Mouse (Mus musculus): ENCODE measurements around the gene Ndel1. TPM values are rescaled to one million over a fixed set of nuclear protein-coding genes. Genes with fewer than 3 reads are reported as not detected.
"Not testable (repeated sequence)": the region's sequence is repeated elsewhere in the genome, so short reads cannot be mapped to it uniquely, and the experiment has no call there.

Gene Ndel1
- total RNA-seq, 2 experiments from 2014 or later: 26.3 to 54.4 TPM

- peak; percentile 65 for ATAC-seq (replicated peaks; ENCODE audit: low FRiP score, poor library complexity, severe bottlenecking)
Measured at GRCm38 (mm10) chr11:68853611-68854401, 17.9 kb downstream of the Ndel1 start.

GRCm38 (mm10) chr11:68852932-68853409 is 18.7 kb downstream of the Ndel1 start:
- peak; percentile 93 for ATAC-seq (replicated peaks; ENCODE audit: low FRiP score, poor library complexity, severe bottlenecking)

GRCm38 (mm10) chr11:68852486-68852901 is 19.2 kb downstream of the Ndel1 start:
- peak; percentile 80 for ATAC-seq (replicated peaks; ENCODE audit: low FRiP score, poor library complexity, severe bottlenecking)

- 0 out of 2 replicates have a peak, but pooled peaks have one; percentile 1 for ATAC-seq (replicated peaks; ENCODE audit: low FRiP score, poor library complexity, severe bottlenecking)
Measured at GRCm38 (mm10) chr11:68851644-68852485, 19.8 kb downstream of the Ndel1 start.

- ATAC-seq (replicated peaks; ENCODE audit: low FRiP score, poor library complexity, severe bottlenecking): no peak
Measured at GRCm38 (mm10) chr11:68850862-68851261, 20.8 kb downstream of the Ndel1 start.

GRCm38 (mm10) chr11:68839606-68840005 is 32.1 kb downstream of the Ndel1 start:
- ATAC-seq (replicated peaks; ENCODE audit: low FRiP score, poor library complexity, severe bottlenecking): no peak

- no peak for ATAC-seq (replicated peaks; ENCODE audit: low FRiP score, poor library complexity, severe bottlenecking)
Measured at GRCm38 (mm10) chr11:68835034-68835433, 36.6 kb downstream of the Ndel1 start.

- ATAC-seq (replicated peaks; ENCODE audit: low FRiP score, poor library complexity, severe bottlenecking): 0 out of 2 replicates have a peak, but pooled peaks have one; percentile 26
Measured at GRCm38 (mm10) chr11:68833593-68833992, 38.1 kb downstream of the Ndel1 start.

- ATAC-seq (replicated peaks; ENCODE audit: low FRiP score, poor library complexity, severe bottlenecking): peak; percentile 68
Measured at GRCm38 (mm10) chr11:68832793-68833192, 38.9 kb downstream of the Ndel1 start.

GRCm38 (mm10) chr11:68831580-68831979 is 40.1 kb downstream of the Ndel1 start:
- not testable (repeated sequence) for ATAC-seq (replicated peaks; ENCODE audit: low FRiP score, poor library complexity, severe bottlenecking)

- no peak for ATAC-seq (replicated peaks; ENCODE audit: low FRiP score, poor library complexity, severe bottlenecking)
Measured at GRCm38 (mm10) chr11:68826735-68827134, 44.9 kb downstream of the Ndel1 start.

GRCm38 (mm10) chr11:68822326-68822725 is 49.3 kb downstream of the Ndel1 start:
- no peak for ATAC-seq (replicated peaks; ENCODE audit: low FRiP score, poor library complexity, severe bottlenecking)

- no peak for ATAC-seq (replicated peaks; ENCODE audit: low FRiP score, poor library complexity, severe bottlenecking)
Measured at GRCm38 (mm10) chr11:68819226-68819805, 52.3 kb downstream of the Ndel1 start.

GRCm38 (mm10) chr11:68818416-68818815 is 53.2 kb downstream of the Ndel1 start:
- ATAC-seq (replicated peaks; ENCODE audit: low FRiP score, poor library complexity, severe bottlenecking): no peak

GRCm38 (mm10) chr11:68811881-68812577 is 59.6 kb downstream of the Ndel1 start:
- no peak for ATAC-seq (replicated peaks; ENCODE audit: low FRiP score, poor library complexity, severe bottlenecking)

- ATAC-seq (replicated peaks; ENCODE audit: low FRiP score, poor library complexity, severe bottlenecking): peak; percentile 70
Measured at GRCm38 (mm10) chr11:68807787-68808186, 63.9 kb downstream of the Ndel1 start.

GRCm38 (mm10) chr11:68805148-68805547 is 66.5 kb downstream of the Ndel1 start:
- ATAC-seq (replicated peaks; ENCODE audit: low FRiP score, poor library complexity, severe bottlenecking): no peak

GRCm38 (mm10) chr11:68798258-68798657 is 73.4 kb downstream of the Ndel1 start:
- ATAC-seq (replicated peaks; ENCODE audit: low FRiP score, poor library complexity, severe bottlenecking): no peak

- no peak for ATAC-seq (replicated peaks; ENCODE audit: low FRiP score, poor library complexity, severe bottlenecking)
Measured at GRCm38 (mm10) chr11:68791794-68792193, 79.9 kb downstream of the Ndel1 start.

- ATAC-seq (replicated peaks; ENCODE audit: low FRiP score, poor library complexity, severe bottlenecking): no peak
Measured at GRCm38 (mm10) chr11:68790720-68791119, 80.9 kb downstream of the Ndel1 start.
